18 mouse cellular contexts compared by ENCODE assay signal in genomic region chr1:188946849-188947248, GRCm38 (mm10).
"Had no signal": no experiment of that assay in that cellular context is flagged by ENCODE, and none has a peak within 500 bp of the region (broad histone marks: within the 10 kb centered on the region; RNA-seq: fewer than 3 reads in every experiment).

No protein-coding gene starts in this region.

- H3K27ac ChIP-seq: macrophage; midbrain, embryonic 12.5 days; midbrain, embryonic 15.5 days; neural tube, embryonic 13.5 days had no signal

- H3K9ac ChIP-seq: lung, embryonic 14.5 days; midbrain, embryonic 12.5 days; midbrain, embryonic 15.5 days; neural tube, embryonic 13.5 days had no signal

- H3K27me3 ChIP-seq: midbrain, embryonic 12.5 days; midbrain, embryonic 15.5 days; neural tube, embryonic 13.5 days had no signal

- H3K4me1 ChIP-seq: midbrain, embryonic 12.5 days; midbrain, embryonic 15.5 days; neural tube, embryonic 13.5 days had no signal

- H3K9me3 ChIP-seq: midbrain, embryonic 12.5 days; midbrain, embryonic 15.5 days; neural tube, embryonic 13.5 days had no signal

- DNase-seq: kidney, adult 18-20 months; kidney, adult 9 months; kidney, postnatal 14 days; kidney, postnatal 4 days; layer of hippocampus, adult 9-11 months; lung, embryonic 14.5 days; right cerebral cortex, adult 18-20 months; right cerebral cortex, postnatal 14 days; right cerebral cortex, postnatal 4 days; thymus, postnatal 36 days had no signal

- H3K36me3 ChIP-seq: midbrain, embryonic 12.5 days; midbrain, embryonic 15.5 days; neural tube, embryonic 13.5 days had no signal

- ATAC-seq: inflammation-experienced regulatory T-cells, adult 6 months; intestine, embryonic 16.5 days; lung, postnatal 0 days; midbrain, embryonic 15.5 days had no signal

- H3K4me2 ChIP-seq: lung, embryonic 14.5 days; midbrain, embryonic 12.5 days; midbrain, embryonic 15.5 days; neural tube, embryonic 13.5 days had no signal

- H3K4me3 ChIP-seq: midbrain, embryonic 12.5 days; midbrain, embryonic 15.5 days; myocyte; neural tube, embryonic 13.5 days had no signal
